Mouse (Mus musculus): ENCODE measurements around the gene Tm2d3. TPM values are rescaled to one million over a fixed set of nuclear protein-coding genes. Genes with fewer than 3 reads are reported as not detected.

Gene Tm2d3
- 20.2 TPM for polyA plus RNA-seq (2014; fragmentation: Illumina TruSeq; extraction: RNeasy Lipid Tissue Mini Kit (QIAGEN cat#74804); ENCODE audit: low read depth, low replicate concordance)

DNA sequence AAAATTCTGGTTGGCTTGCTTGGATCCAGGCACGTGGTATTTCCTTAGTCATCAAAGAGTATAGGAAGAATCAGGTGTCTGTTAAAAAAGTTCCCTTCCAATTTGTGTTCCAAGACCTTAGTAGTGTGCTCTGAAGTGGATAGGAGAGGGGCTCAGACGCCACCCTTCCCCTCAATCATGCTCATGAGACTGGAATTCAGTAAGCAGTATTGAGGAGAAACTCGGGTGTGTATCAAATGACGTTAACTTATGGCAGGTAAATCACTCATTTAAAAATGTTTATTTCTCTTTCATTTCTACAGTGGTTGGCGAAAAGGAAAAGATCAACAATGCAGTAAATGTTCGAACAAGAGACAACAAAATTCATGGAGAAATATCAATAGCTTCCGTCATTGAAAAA is at the start of gene Tm2d3:
TSS of gene Tm2d3 (plus strand) at position 301 of the 400 bp plus-strand sequence.

DNA sequence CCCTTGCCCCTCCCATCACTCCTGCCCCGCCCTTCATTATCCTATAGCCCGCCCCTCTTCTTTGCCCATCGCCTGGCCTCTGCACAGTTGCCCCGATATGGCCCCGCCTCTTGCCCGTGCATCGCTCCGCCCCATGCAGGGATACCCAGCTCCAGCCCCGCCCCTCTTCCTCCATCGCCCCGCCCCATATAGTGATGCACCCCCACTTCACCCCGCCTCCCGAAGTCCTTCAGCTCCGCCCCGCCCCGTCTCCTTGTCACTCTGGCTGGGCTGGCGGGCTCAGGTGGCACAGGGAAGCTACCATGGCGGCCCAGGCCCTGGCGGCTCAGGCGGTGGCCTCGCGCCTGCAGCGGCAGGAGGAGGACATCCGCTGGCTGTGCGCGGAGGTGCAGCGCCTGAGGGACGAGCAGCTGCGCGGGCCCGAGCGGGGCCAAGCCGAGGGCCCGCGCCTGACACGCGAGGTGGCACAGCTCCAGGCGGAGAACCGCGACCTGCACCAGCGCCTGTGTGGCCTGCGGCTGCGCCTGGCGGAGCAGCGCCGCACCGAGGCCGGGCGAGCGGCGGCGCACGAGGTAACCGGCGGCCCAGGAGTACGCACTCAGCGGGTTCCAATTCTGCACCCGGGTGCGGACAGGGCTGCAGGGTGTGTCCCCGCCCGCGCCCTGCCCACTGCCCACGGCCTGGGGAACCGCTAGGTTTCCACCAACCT is 46.2 kb upstream of the Tm2d3 start, which contains the start of gene Tarsl2:
TSS of gene Tarsl2 (plus strand) at position 256 of the 709 bp plus-strand sequence.

Other genes starting within 250 kb of the Tm2d3 start
- 58.3 TPM for gene Tjp1, start 163.4 kb upstream of the Tm2d3 start, polyA plus RNA-seq (2014; fragmentation: Illumina TruSeq; extraction: RNeasy Lipid Tissue Mini Kit (QIAGEN cat#74804); ENCODE audit: low read depth, low replicate concordance)
- 24.4 TPM for gene Tarsl2, start 46.3 kb upstream of the Tm2d3 start, polyA plus RNA-seq (2014; fragmentation: Illumina TruSeq; extraction: RNeasy Lipid Tissue Mini Kit (QIAGEN cat#74804); ENCODE audit: low read depth, low replicate concordance)
- 7.5 TPM for gene Pcsk6, start 170.6 kb downstream of the Tm2d3 start, polyA plus RNA-seq (2014; fragmentation: Illumina TruSeq; extraction: RNeasy Lipid Tissue Mini Kit (QIAGEN cat#74804); ENCODE audit: low read depth, low replicate concordance)